Mouse (Mus musculus) bone marrow macrophage, adult 2 months (primary cell): ENCODE measurements around the gene Rhebl1. TPM values are rescaled to one million over a fixed set of nuclear protein-coding genes. Genes with fewer than 3 reads are reported as not detected.
A peak's percentile ranks its signal among the peaks of the same experiment; 100 is the strongest.

ENCODE experiments used
- H3K27ac ChIP-seq: 2 replicates; pipeline ENCODE4 v1.5.1; 2012; ENCODE audit warnings: low read depth, low read length; ENCODE audit not compliant: insufficient read depth
- H3K4me1 ChIP-seq: 2 replicates; pipeline ENCODE4 v1.6.1; 2012; ENCODE audit warnings: low read length; ENCODE audit not compliant: control insufficient read depth, insufficient read depth
- H3K4me3 ChIP-seq: 2 replicates; pipeline ENCODE4 v1.5.1; 2012; ENCODE audit warnings: mild to moderate bottlenecking, low read length, moderate library complexity; ENCODE audit not compliant: insufficient read depth
- CTCF ChIP-seq: IDR thresholded peaks from 2 replicates; pipeline ENCODE4 v1.5.1; 2012; ENCODE audit warnings: low read depth, mild to moderate bottlenecking, low read length, moderate library complexity
- POLR2A ChIP-seq: IDR thresholded peaks from 2 replicates; pipeline ENCODE4 v1.6.1; 2012; ENCODE audit warnings: mild to moderate bottlenecking, low read depth, low read length, borderline replicate concordance
- polyA plus RNA-seq: library from polyadenylated mRNA; stranded (reverse); fragments of >200 nt; gene quantifications from 2 replicates; pipeline ENCODE4 v1.2.4, GENCODE M21; 2012; ENCODE audit not compliant: missing spikeins, insufficient read depth, insufficient read length

Rhebl1 gene
- polyA plus RNA-seq = 9.8 and 11.8 TPM in 2 replicates

- no peak for TF ChIP-seq CTCF
- TF ChIP-seq POLR2A = no peak
- Histone ChIP-seq H3K4me3 (peak within 1 kb of the TSS; percentile 62), H3K27ac (no peak within 1 kb of the TSS), H3K4me1 (peaks cover 2% of the 10 kb centered on the region; the same call in 1 of the 2 replicates)
Observed at GRCm38 (mm10) chr15:98893940-98894745, at the start of gene Rhebl1. Rhebl1 (minus strand) TSS chr15:98894540.

- TF ChIP-seq CTCF (no peak), POLR2A (no peak)
- no peak overlapping the region for H3K27ac ChIP-seq
- H3K4me3 ChIP-seq = no peak overlapping the region
- H3K4me1 ChIP-seq = 0 out of 2 replicates have a peak, but pooled peaks cover 2% of the 10 kb centered on the region
Observed at GRCm38 (mm10) chr15:98943133-98943532, 48.8 kb upstream of the Rhebl1 start.

- Histone ChIP-seq H3K27ac (no peak overlapping the region), H3K4me3 (no peak overlapping the region), H3K4me1 (peaks cover 7% of the 10 kb centered on the region)
- no peak for TF ChIP-seq POLR2A
Observed at GRCm38 (mm10) chr15:98942081-98942480, 47.7 kb upstream of the Rhebl1 start.

- peaks cover 9% of the 10 kb centered on the region for H3K4me1 ChIP-seq
- TF ChIP-seq POLR2A (no peak), CTCF (no peak)
- no peak overlapping the region for H3K4me3 ChIP-seq
- H3K27ac ChIP-seq = no peak overlapping the region
Observed at GRCm38 (mm10) chr15:98941539-98941938, 47.2 kb upstream of the Rhebl1 start.

GRCm38 (mm10) chr15:98940816-98941215 lies 46.5 kb upstream of the Rhebl1 start:
- Histone ChIP-seq H3K27ac (no peak overlapping the region), H3K4me3 (no peak overlapping the region), H3K4me1 (peaks cover 15% of the 10 kb centered on the region)
- no peak for TF ChIP-seq CTCF
- no peak for TF ChIP-seq POLR2A

GRCm38 (mm10) chr15:98934217-98934839 lies 40.0 kb upstream of the Rhebl1 start, which contains the start of gene Tuba1b:
Tuba1b (minus strand) TSS chr15:98934565.
- peak within 1 kb of the TSS; percentile 74 for H3K4me3 ChIP-seq
- peak; percentile 86; the same call in 1 of the 2 replicates for TF ChIP-seq POLR2A
- TF ChIP-seq CTCF = no peak
- peaks cover 17% of the 10 kb centered on the region for H3K4me1 ChIP-seq
- H3K27ac ChIP-seq = peak within 1 kb of the TSS; percentile 80

- H3K4me1 ChIP-seq = peaks cover 17% of the 10 kb centered on the region
- peak overlapping the region; percentile 74 for H3K4me3 ChIP-seq
- peak overlapping the region; percentile 80 for H3K27ac ChIP-seq
- no peak for TF ChIP-seq POLR2A
- no peak for TF ChIP-seq CTCF
Observed at GRCm38 (mm10) chr15:98933833-98934216, 39.5 kb upstream of the Rhebl1 start.

DNA sequence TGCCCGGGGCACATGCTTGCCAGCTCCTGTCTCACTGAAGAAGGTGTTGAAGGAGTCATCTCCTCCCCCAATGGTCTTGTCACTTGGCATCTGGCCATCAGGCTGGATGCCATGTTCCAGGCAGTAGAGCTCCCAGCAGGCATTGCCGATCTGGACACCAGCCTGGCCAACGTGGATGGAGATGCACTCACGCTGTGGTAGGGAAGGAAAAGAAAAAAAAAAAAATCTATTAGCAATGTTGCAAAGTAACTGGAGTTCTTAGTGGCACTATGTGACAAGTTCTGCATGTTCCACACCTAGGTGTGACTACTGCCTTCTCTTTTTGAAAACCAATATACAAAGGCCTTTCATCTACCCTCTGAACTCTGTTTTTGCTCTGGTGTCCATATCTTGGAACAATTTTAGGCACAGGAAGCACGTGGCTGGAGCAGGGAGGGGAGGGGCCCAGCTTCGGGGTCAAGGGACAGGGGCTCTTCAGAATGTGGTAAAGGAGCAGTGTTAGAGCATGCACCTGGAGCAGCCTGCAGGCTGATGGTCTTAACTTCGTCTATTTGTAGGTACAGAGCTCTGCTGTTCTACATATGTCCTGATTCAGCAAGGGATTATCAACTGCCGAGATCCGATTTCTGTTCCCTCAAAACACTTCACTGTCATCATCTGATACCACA lies 38.8 kb upstream of the Rhebl1 start:
- H3K4me1 ChIP-seq = peaks cover 19% of the 10 kb centered on the region
- peak overlapping the region; percentile 80 for H3K27ac ChIP-seq
- peak overlapping the region; percentile 74 for H3K4me3 ChIP-seq

DNA sequence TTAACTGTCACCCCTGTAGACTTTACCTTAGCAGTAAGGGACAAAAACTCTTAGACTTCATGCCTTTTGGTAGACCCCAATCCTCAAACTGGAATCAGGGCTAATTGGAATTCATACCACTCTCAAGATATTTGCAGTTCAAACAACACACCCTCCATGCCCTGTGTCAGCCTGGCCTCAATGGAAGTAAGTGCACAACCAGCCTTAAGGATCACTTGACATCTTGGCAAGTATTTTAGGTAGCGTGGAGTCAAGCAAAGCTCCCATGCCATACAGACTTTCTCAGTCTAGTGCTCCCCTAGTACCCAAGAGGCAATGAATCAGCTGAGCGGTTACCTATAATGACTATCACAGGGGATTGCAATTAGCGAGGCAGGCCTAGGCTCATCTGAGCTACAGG lies 36.7 kb upstream of the Rhebl1 start:
- H3K4me1 ChIP-seq = peaks cover 6% of the 10 kb centered on the region
- H3K27ac ChIP-seq = no peak overlapping the region
- H3K4me3 ChIP-seq = no peak overlapping the region
- TF ChIP-seq CTCF (no peak), POLR2A (no peak)
